Mouse (Mus musculus) E14TG2a.4 (cell line): ENCODE data around the gene Ruvbl2.

Experiments used
- H3K27me3 ChIP-seq: 2 replicates; pipeline ENCODE4 v1.6.1; 2014; ENCODE audit warnings: low read length, control low read depth; ENCODE audit not compliant: insufficient read depth
- H3K36me3 ChIP-seq: 2 replicates; pipeline ENCODE4 v1.6.1; 2014; ENCODE audit warnings: low read length, control low read depth; ENCODE audit not compliant: insufficient read depth
- H3K4me1 ChIP-seq: replicated peaks from 2 replicates; pipeline ENCODE4 v1.6.1; 2014; ENCODE audit warnings: low read depth, low read length, control low read depth
- H3K4me3 ChIP-seq: replicated peaks from 2 replicates; pipeline ENCODE4 v1.5.1; 2014; ENCODE audit warnings: mild to moderate bottlenecking, low read length
- H3K9me3 ChIP-seq: 2 replicates; pipeline ENCODE4 v1.6.1; 2014; ENCODE audit warnings: low read length, control low read depth
- CTCF ChIP-seq: conservative IDR thresholded peaks from 2 replicates; pipeline ENCODE4 v1.5.1; 2014; ENCODE audit warnings: low read length
- NANOG ChIP-seq: IDR thresholded peaks from 2 replicates; pipeline ENCODE4 v1.6.1; 2014; ENCODE audit warnings: borderline replicate concordance, low read length, mixed read lengths
- POU5F1 ChIP-seq: IDR thresholded peaks from 2 replicates; pipeline ENCODE4 v1.6.1; 2014; ENCODE audit warnings: low read length, borderline replicate concordance

The Ruvbl2 gene

GRCm38 (mm10) chr7:45443526-45444420, 5.9 kb upstream of the Ruvbl2 start:
- Histone ChIP-seq H3K36me3 (peaks cover 55% of the 10 kb centered on the region), H3K4me3 (no peak overlapping the region), H3K27me3 (no peaks in the 10 kb centered on the region), H3K9me3 (no peaks in the 10 kb centered on the region), H3K4me1 (peaks cover 72% of the 10 kb centered on the region)
- no peak for TF ChIP-seq CTCF
- TF ChIP-seq NANOG: no peak
- no peak for TF ChIP-seq POU5F1

GRCm38 (mm10) chr7:45437046-45437445, 850 bp downstream of the Ruvbl2 start:
- no peaks in the 10 kb centered on the region for H3K9me3 ChIP-seq
- peaks cover 23% of the 10 kb centered on the region for H3K36me3 ChIP-seq
- peaks cover 80% of the 10 kb centered on the region for H3K4me1 ChIP-seq
- TF ChIP-seq NANOG (no peak), CTCF (no peak), POU5F1 (no peak)
- H3K27me3 ChIP-seq: no peaks in the 10 kb centered on the region
- H3K4me3 ChIP-seq: peak overlapping the region; percentile 80

GRCm38 (mm10) chr7:45436444-45436843, 1.5 kb downstream of the Ruvbl2 start:
- Histone ChIP-seq H3K9me3 (no peaks in the 10 kb centered on the region), H3K4me1 (peaks cover 82% of the 10 kb centered on the region), H3K36me3 (peaks cover 25% of the 10 kb centered on the region), H3K27me3 (no peaks in the 10 kb centered on the region), H3K4me3 (peak overlapping the region; percentile 80; the same call in 1 of the 2 replicates)
- TF ChIP-seq NANOG: no peak
- TF ChIP-seq CTCF: no peak
- TF ChIP-seq POU5F1: no peak

- Histone ChIP-seq H3K9me3 (no peaks in the 10 kb centered on the region), H3K4me1 (peaks cover 89% of the 10 kb centered on the region), H3K4me3 (peak overlapping the region; percentile 82), H3K27me3 (no peaks in the 10 kb centered on the region), H3K36me3 (peaks cover 38% of the 10 kb centered on the region)
- TF ChIP-seq POU5F1 (no peak), NANOG (no peak), CTCF (no peak)
Measured at GRCm38 (mm10) chr7:45435038-45435437, 2.9 kb downstream of the Ruvbl2 start.

- peak within 1 kb of the TSS; percentile 96 for H3K4me3 ChIP-seq
- H3K27me3 ChIP-seq: no peaks in the 10 kb centered on the region
- H3K4me1 ChIP-seq: peaks cover 89% of the 10 kb centered on the region
- H3K9me3 ChIP-seq: no peaks in the 10 kb centered on the region
- H3K36me3 ChIP-seq: peaks cover 45% of the 10 kb centered on the region
- TF ChIP-seq NANOG (no peak), CTCF (peak; percentile 96)
Measured at GRCm38 (mm10) chr7:45434203-45435015, 3.5 kb downstream of the Ruvbl2 start, which contains the start of gene Gys1. Gene Gys1 (plus strand): TSS chr7:45434844.

GRCm38 (mm10) chr7:45433835-45434202, 4.1 kb downstream of the Ruvbl2 start:
- TF ChIP-seq NANOG (no peak), CTCF (no peak), POU5F1 (no peak)
- Histone ChIP-seq H3K36me3 (peaks cover 51% of the 10 kb centered on the region), H3K4me1 (peaks cover 90% of the 10 kb centered on the region), H3K4me3 (peak overlapping the region; percentile 96), H3K27me3 (no peaks in the 10 kb centered on the region), H3K9me3 (no peaks in the 10 kb centered on the region)

GRCm38 (mm10) chr7:45426556-45426955, 11.3 kb downstream of the Ruvbl2 start:
- Histone ChIP-seq H3K27me3 (no peaks in the 10 kb centered on the region), H3K9me3 (no peaks in the 10 kb centered on the region), H3K36me3 (peaks cover 100% of the 10 kb centered on the region), H3K4me3 (no peak overlapping the region), H3K4me1 (peaks cover 98% of the 10 kb centered on the region)
- TF ChIP-seq POU5F1: no peak
- TF ChIP-seq NANOG: no peak
- no peak for TF ChIP-seq CTCF

- Histone ChIP-seq H3K27me3 (peaks cover 19% of the 10 kb centered on the region), H3K9me3 (no peaks in the 10 kb centered on the region), H3K36me3 (peaks cover 59% of the 10 kb centered on the region), H3K4me3 (peak overlapping the region; percentile 67), H3K4me1 (peaks cover 98% of the 10 kb centered on the region)
- no peak for TF ChIP-seq CTCF
- TF ChIP-seq POU5F1: no peak
Measured at GRCm38 (mm10) chr7:45421194-45421593, 16.7 kb downstream of the Ruvbl2 start.
